Mouse (Mus musculus) embryonic facial prominence, embryonic 14.5 days (tissue): ENCODE data around the gene Tle2. TPM values are rescaled to one million over a fixed set of nuclear protein-coding genes. Genes with fewer than 3 reads are reported as not detected.
A peak's percentile ranks its signal among the peaks of the same experiment; 100 is the strongest.

Experiments used
- ATAC-seq: fragments of 200-750 bp; cut with Nextera tagmentation; 2 replicates; pipeline ENCODE4 v1.8.0; 2017; ENCODE audit warnings: low read depth, moderate number of reproducible peaks, moderate TSS enrichment
- DNase-seq: peaks from one replicate; pipeline ENCODE4 v3.0.0-alpha.2; 2015; ENCODE audit warnings: low spot score
- H3K27ac ChIP-seq: fragments of 300-500 bp; sonication (generic); replicated peaks from 2 replicates; pipeline ENCODE4 v1.5.1; 2014; ENCODE audit warnings: low read depth, mild to moderate bottlenecking, low read length, moderate library complexity
- H3K27me3 ChIP-seq: fragments of 300-500 bp; sonication (generic); replicated peaks from 2 replicates; pipeline ENCODE4 v1.6.1; 2014; ENCODE audit warnings: low read length; ENCODE audit not compliant: control insufficient read depth, insufficient read depth
- H3K36me3 ChIP-seq: fragments of 300-500 bp; sonication (generic); 2 replicates; pipeline ENCODE4 v1.6.1; 2014; ENCODE audit warnings: low read length, mixed read lengths; ENCODE audit not compliant: control insufficient read depth, insufficient read depth
- H3K4me1 ChIP-seq: fragments of 300-500 bp; sonication (generic); 2 replicates; pipeline ENCODE4 v1.6.1; 2014; ENCODE audit warnings: antibody characterized with exemption, low read length; ENCODE audit not compliant: control insufficient read depth, insufficient read depth
- H3K4me2 ChIP-seq: fragments of 300-500 bp; sonication (generic); 2 replicates; pipeline ENCODE4 v1.6.1; 2014; ENCODE audit warnings: low read depth, mild to moderate bottlenecking, low read length, moderate library complexity, mixed read lengths
- H3K4me3 ChIP-seq: fragments of 300-500 bp; sonication (generic); 2 replicates; pipeline ENCODE4 v1.5.1; 2014; ENCODE audit warnings: low read depth, mild to moderate bottlenecking, low read length
- H3K9ac ChIP-seq: fragments of 300-500 bp; sonication (generic); 2 replicates; pipeline ENCODE4 v1.6.1; 2014; ENCODE audit warnings: low read depth, mild to moderate bottlenecking, low read length, moderate library complexity, mixed read lengths
- H3K9me3 ChIP-seq: fragments of 300-500 bp; sonication (generic); 2 replicates; pipeline ENCODE4 v1.6.1; 2016; ENCODE audit warnings: low read length; ENCODE audit not compliant: control insufficient read depth
- WGBS: fragments of 180-500 bp; shearing (Covaris S2); extraction: QIAGEN DNeasy Blood & Tissue Kit; methylation state at CpG from one replicate; pipeline ENCODE4 v1.1.7; 2014; 5-methylcytosine and 5-hydroxymethylcytosine counted together
- polyA plus RNA-seq: library from polyadenylated mRNA; unstranded; fragments of >200 nt; fragmentation: Nextera tagmentation; extraction: Ambion mirVana; gene quantifications from 2 replicates; pipeline ENCODE4 v1.2.1, GENCODE M21; 2014

Gene Tle2
- polyA plus RNA-seq, result 30.2 and 39.4 TPM in 2 replicates

GRCm38 (mm10) chr10:81574081-81575056, at the start of gene Tle2:
Tle2 (plus strand) TSS chr10:81574561.
- Histone ChIP-seq H3K4me1 (peaks cover 51% of the 10 kb centered on the region), H3K9ac (peak within 1 kb of the TSS; percentile 78), H3K36me3 (peaks cover 12% of the 10 kb centered on the region; the same call in 1 of the 2 replicates), H3K27ac (peak within 1 kb of the TSS; percentile 58), H3K4me3 (peak within 1 kb of the TSS; percentile 68), H3K9me3 (no peaks in the 10 kb centered on the region), H3K27me3 (0 out of 2 replicates have a peak, but pooled peaks cover 5% of the 10 kb centered on the region), H3K4me2 (peak within 1 kb of the TSS; percentile 89)
- 24% methylated on average over 10 of the region's 10 CpGs for WGBS
- DNase-seq (no peak), ATAC-seq (no peak)

- H3K9me3 ChIP-seq, result no peaks in the 10 kb centered on the region
- ATAC-seq (no peak), DNase-seq (no peak)
- H3K4me2 ChIP-seq, result no peak overlapping the region
- 58% methylated on average over 12 of the region's 13 CpGs for WGBS
- no peak overlapping the region for H3K4me3 ChIP-seq
- no peaks in the 10 kb centered on the region for H3K4me1 ChIP-seq
- H3K9ac ChIP-seq, result no peak overlapping the region
- H3K36me3 ChIP-seq, result peaks cover 15% of the 10 kb centered on the region; the same call in 1 of the 2 replicates
- no peak overlapping the region for H3K27ac ChIP-seq
- H3K27me3 ChIP-seq, result no peaks in the 10 kb centered on the region
These were observed 49.2 kb upstream of the Tle2 start for GRCm38 (mm10) chr10:81525017-81525694.

- DNase-seq (peak; percentile 50), ATAC-seq (peak; percentile 19; the same call in 1 of the 2 replicates)
- no peak overlapping the region for H3K27ac ChIP-seq
- no peaks in the 10 kb centered on the region for H3K27me3 ChIP-seq
- peaks cover 30% of the 10 kb centered on the region; the same call in 1 of the 2 replicates for H3K36me3 ChIP-seq
- no peak overlapping the region for H3K4me3 ChIP-seq
- no peaks in the 10 kb centered on the region for H3K9me3 ChIP-seq
- no peak overlapping the region for H3K9ac ChIP-seq
- H3K4me2 ChIP-seq, result no peak overlapping the region
- no peaks in the 10 kb centered on the region for H3K4me1 ChIP-seq
- WGBS, result 9% methylated on average over 14 of the region's 14 CpGs
These were observed 47.6 kb upstream of the Tle2 start for GRCm38 (mm10) chr10:81526779-81527178.

DNA sequence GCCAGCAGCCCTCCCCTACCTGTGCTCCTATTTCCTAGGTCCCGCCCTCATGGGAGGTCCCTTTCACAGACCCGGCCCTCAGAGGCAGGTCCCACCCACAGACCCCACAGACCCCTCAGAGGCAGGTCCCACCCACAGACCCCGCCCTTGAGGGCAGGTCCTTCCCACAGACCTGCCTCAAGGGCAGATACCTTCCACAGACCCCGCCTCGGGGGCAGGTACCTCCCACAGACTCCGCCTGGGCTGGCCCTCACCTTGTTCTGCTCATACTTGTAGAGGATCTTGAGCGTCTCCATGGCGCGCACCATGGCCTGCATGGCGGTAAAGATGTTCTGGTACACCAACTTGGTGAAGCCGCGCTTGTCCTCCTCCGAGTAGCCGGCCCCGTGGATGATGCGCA, 39.5 kb upstream of the Tle2 start:
- Histone ChIP-seq H3K4me3 (no peak overlapping the region), H3K27me3 (no peaks in the 10 kb centered on the region), H3K4me2 (no peak overlapping the region), H3K27ac (no peak overlapping the region), H3K9me3 (no peaks in the 10 kb centered on the region), H3K9ac (no peak overlapping the region), H3K4me1 (no peaks in the 10 kb centered on the region), H3K36me3 (peaks cover 52% of the 10 kb centered on the region)
- no peak for DNase-seq
- WGBS, result 61% methylated on average over 12 of the region's 16 CpGs
- ATAC-seq, result 0 out of 2 replicates have a peak, but pooled peaks have one; percentile 12

DNA sequence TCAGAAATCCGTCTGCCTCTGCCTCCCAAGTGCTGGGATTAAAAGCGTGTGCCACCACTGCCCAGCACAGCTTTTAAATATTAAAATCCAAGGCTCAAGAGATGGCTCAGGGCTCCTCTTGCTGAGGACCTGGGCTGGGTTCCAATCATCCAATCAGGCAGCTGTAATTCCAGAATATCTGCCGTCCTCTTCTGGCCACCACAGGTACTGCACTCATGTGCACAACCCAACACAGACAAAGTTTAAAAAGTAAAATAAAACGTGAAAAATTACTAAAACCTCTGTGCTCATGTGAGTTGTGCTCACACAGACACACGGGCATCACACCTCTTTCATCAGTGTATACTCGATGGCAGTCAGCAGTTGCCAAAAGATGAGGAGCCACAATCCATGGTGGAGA, 37.6 kb upstream of the Tle2 start:
- Histone ChIP-seq H3K36me3 (peaks cover 40% of the 10 kb centered on the region), H3K4me2 (no peak overlapping the region)

GRCm38 (mm10) chr10:81537429-81537828, 36.9 kb upstream of the Tle2 start:
- 91% methylated on average over 2 of the region's 2 CpGs for WGBS
- Histone ChIP-seq H3K9me3 (no peaks in the 10 kb centered on the region), H3K4me3 (no peak overlapping the region), H3K27ac (no peak overlapping the region), H3K9ac (no peak overlapping the region), H3K36me3 (peaks cover 34% of the 10 kb centered on the region), H3K4me1 (no peaks in the 10 kb centered on the region), H3K4me2 (no peak overlapping the region), H3K27me3 (no peaks in the 10 kb centered on the region)
- ATAC-seq (no peak), DNase-seq (no peak)

More for the DNA sequence above, 37.6 kb upstream of the Tle2 start:
- 79% methylated on average over 6 of the region's 6 CpGs for WGBS
- Histone ChIP-seq H3K27ac (no peak overlapping the region), H3K9ac (no peak overlapping the region), H3K4me1 (no peaks in the 10 kb centered on the region), H3K4me3 (no peak overlapping the region), H3K9me3 (no peaks in the 10 kb centered on the region), H3K27me3 (no peaks in the 10 kb centered on the region)
- ATAC-seq, result no peak
- DNase-seq, result no peak

DNA sequence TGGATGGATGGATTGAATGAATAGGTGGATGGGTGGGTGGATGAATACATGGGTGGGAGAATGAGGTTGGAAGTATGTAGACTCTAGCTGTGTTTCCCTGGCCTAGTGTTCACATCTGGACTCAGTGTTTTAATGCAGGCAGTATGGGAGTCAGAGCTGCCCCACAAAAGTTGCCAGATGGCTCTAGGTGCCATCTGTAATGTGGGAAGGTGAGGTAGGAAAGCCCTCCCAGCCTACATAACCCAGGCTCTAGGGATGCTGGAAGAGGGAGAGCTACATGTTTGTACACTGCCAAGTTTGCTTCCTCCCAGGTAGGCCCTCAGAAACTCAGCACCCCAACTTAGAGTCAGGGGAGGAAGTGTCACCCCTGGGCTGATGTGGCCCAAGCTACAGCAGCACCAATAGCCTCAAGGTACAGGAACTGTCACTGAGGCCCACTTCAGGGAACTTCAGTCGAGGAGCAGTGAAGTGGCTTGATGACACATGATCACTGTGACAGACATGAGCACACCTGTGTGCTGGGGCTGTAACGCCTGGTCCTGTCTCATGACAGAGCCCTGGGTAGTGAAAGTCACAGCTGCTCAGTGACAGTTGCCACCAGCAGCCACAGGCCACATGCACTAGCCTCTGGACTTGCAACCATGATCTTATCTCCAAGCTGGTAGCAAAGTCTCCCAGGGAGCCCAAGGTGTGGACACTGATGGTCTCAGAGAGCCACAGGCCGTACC, 35.9 kb upstream of the Tle2 start:
- no peak overlapping the region for H3K9ac ChIP-seq
- H3K36me3 ChIP-seq, result peaks cover 25% of the 10 kb centered on the region; the same call in 1 of the 2 replicates
- no peak overlapping the region for H3K27ac ChIP-seq
- peaks cover 4% of the 10 kb centered on the region for H3K4me1 ChIP-seq
- DNase-seq, result no peak
- no peak overlapping the region for H3K4me3 ChIP-seq
- H3K9me3 ChIP-seq, result no peaks in the 10 kb centered on the region
- 86% methylated on average over 3 of the region's 3 CpGs for WGBS
- no peaks in the 10 kb centered on the region for H3K27me3 ChIP-seq
- ATAC-seq, result no peak
- no peak overlapping the region for H3K4me2 ChIP-seq

DNA sequence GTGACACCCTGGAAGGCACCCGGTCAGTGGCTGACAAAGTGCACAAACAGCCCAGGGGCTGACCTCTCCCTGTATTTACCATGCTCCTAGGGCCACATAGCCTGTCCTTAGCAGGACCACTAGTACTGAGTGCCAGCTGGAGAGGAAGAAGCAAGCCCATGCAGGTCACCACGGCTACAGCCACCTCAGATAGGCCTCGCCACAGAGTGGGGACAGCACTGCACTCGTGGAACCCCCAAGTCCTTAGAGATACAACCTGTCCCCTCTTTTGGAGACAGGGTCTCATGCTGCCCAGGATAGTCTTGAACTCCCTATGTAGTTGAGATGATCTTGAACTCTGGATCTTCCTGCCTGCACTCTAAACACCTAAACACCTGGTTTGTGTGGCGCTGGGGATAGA, 33.0 kb upstream of the Tle2 start:
- 83% methylated on average over 5 of the region's 5 CpGs for WGBS
- no peak for ATAC-seq
- Histone ChIP-seq H3K4me1 (peaks cover 10% of the 10 kb centered on the region), H3K9me3 (no peaks in the 10 kb centered on the region), H3K27ac (no peak overlapping the region), H3K4me2 (no peak overlapping the region), H3K36me3 (0 out of 2 replicates have a peak, but pooled peaks cover 20% of the 10 kb centered on the region), H3K4me3 (no peak overlapping the region), H3K9ac (peak overlapping the region; percentile 20; the same call in 1 of the 2 replicates), H3K27me3 (no peaks in the 10 kb centered on the region)
- DNase-seq, result no peak
